Comparison of ENCODE assay signal across 8 mouse cellular contexts in genomic region chr3:152106225-152107148, GRCm38 (mm10). TPM values are rescaled to one million over a fixed set of nuclear protein-coding genes. Genes with fewer than 3 reads are reported as not detected.
DNase-seq lines count a peak whose midpoint lies in the region; ATAC-seq and TF ChIP-seq lines count a peak whose summit lies in the region.

No protein-coding gene starts in this region.

- DNase-seq in lung, postnatal 0 days (ENCODE audit: low spot score): no peak
- no peak for DNase-seq in lung, postnatal 14 days
- DNase-seq in embryonic facial prominence, embryonic 10.5 days (ENCODE audit: low spot score): peak; percentile 45
- DNase-seq in liver, embryonic 14.5 days (ENCODE audit: low read depth in 3 of 3, low spot score in 3 of 3): no peak
- DNase-seq in spleen, postnatal 4 days (ENCODE audit: low spot score in 2 of 2): no peak
- no peak for DNase-seq in adrenal gland, adult 18-20 months (ENCODE audit: low spot score in 2 of 2)

- 5% methylated on average over 28 of the region's 28 CpGs for WGBS in lung, postnatal 0 days
- 2% methylated on average over 28 of the region's 28 CpGs for WGBS in embryonic facial prominence, embryonic 10.5 days
- under 1% methylated on average over 28 of the region's 28 CpGs for WGBS in hindbrain, embryonic 16.5 days
- WGBS in liver, embryonic 14.5 days (ENCODE audit: insufficient replicate concordance): 8% methylated on average over 28 of the region's 28 CpGs
- WGBS in small intestine, adult 2 months: 63% methylated on average over 28 of the region's 28 CpGs

- H3K27me3 ChIP-seq in lung, postnatal 0 days (replicated peaks; ENCODE audit: insufficient read depth, low read length): 0 out of 2 replicates have a peak, but pooled peaks cover 5% of the 10 kb centered on the region
- H3K27me3 ChIP-seq in embryonic facial prominence, embryonic 10.5 days (replicated peaks; ENCODE audit: low read depth, poor library complexity, severe bottlenecking): peaks cover 44% of the 10 kb centered on the region
- H3K27me3 ChIP-seq in hindbrain, embryonic 16.5 days (replicated peaks; ENCODE audit: control insufficient read depth, insufficient read depth, low read length): no peaks in the 10 kb centered on the region
- H3K27me3 ChIP-seq in liver, embryonic 14.5 days (ENCODE audit: control insufficient read depth, insufficient read depth, low read length): peaks cover 29% of the 10 kb centered on the region
- no peaks in the 10 kb centered on the region for H3K27me3 ChIP-seq in small intestine, adult 2 months (ENCODE audit: control insufficient read depth, insufficient read depth, low read length)

- 0 out of 2 replicates have a peak, but pooled peaks have one; percentile 4 for ATAC-seq in lung, postnatal 0 days
- peak; percentile 65 for ATAC-seq in hindbrain, embryonic 16.5 days
- no peak for ATAC-seq in liver, embryonic 14.5 days (ENCODE audit: insufficient read depth)

- TF ChIP-seq EP300 in lung, postnatal 0 days (IDR thresholded peaks at IDR 0.05): no peak
- no peak for TF ChIP-seq EP300 in liver, embryonic 14.5 days (IDR thresholded peaks at IDR 0.05; ENCODE audit: low read depth)

- H3K27ac ChIP-seq in lung, postnatal 0 days (ENCODE audit: low read length): no peak overlapping the region
- H3K27ac ChIP-seq in embryonic facial prominence, embryonic 10.5 days (replicated peaks): no peak overlapping the region
- H3K27ac ChIP-seq in hindbrain, embryonic 16.5 days (ENCODE audit: low read depth, low read length): peak overlapping the region; percentile 75
- H3K27ac ChIP-seq in liver, embryonic 14.5 days: no peak overlapping the region
- no peak overlapping the region for H3K27ac ChIP-seq in small intestine, adult 2 months (ENCODE audit: insufficient read depth, low read depth, low read length)

- H3K4me1 ChIP-seq in lung, postnatal 0 days (ENCODE audit: insufficient read depth, low read depth, low read length): peaks cover 10% of the 10 kb centered on the region; the same call in 1 of the 2 replicates
- H3K4me1 ChIP-seq in embryonic facial prominence, embryonic 10.5 days: peaks cover 62% of the 10 kb centered on the region
- H3K4me1 ChIP-seq in hindbrain, embryonic 16.5 days (ENCODE audit: control insufficient read depth, insufficient read depth, low read depth, low read length): peaks cover 19% of the 10 kb centered on the region
- peaks cover 0 to 9% of the 10 kb centered on the region in 2 experiments; a peak in 2 of 4 replicates for H3K4me1 ChIP-seq in liver, embryonic 14.5 days (replicated peaks; ENCODE audit: control insufficient read depth in 2 of 2, insufficient read depth in 2 of 2, low read length in 1 of 2)
- no peaks in the 10 kb centered on the region for H3K4me1 ChIP-seq in small intestine, adult 2 months (ENCODE audit: control insufficient read depth, insufficient read depth, insufficient read length, low read length)

- TF ChIP-seq CTCF in lung, postnatal 0 days (IDR thresholded peaks at IDR 0.05): no peak
- no peak for TF ChIP-seq CTCF in liver, embryonic 14.5 days (IDR thresholded peaks at IDR 0.05; ENCODE audit: low read depth)
- TF ChIP-seq CTCF in small intestine, adult 2 months (IDR thresholded peaks at IDR 0.05; ENCODE audit: extremely low read depth, insufficient read length, insufficient replicate concordance, low read depth, low read length): no peak

- TF ChIP-seq POLR2A in small intestine, adult 2 months (IDR thresholded peaks at IDR 0.05; ENCODE audit: low read depth, low read length): no peak

- H3K36me3 ChIP-seq in lung, postnatal 0 days (ENCODE audit: insufficient read depth, low read length): no peaks in the 10 kb centered on the region
- no peaks in the 10 kb centered on the region for H3K36me3 ChIP-seq in embryonic facial prominence, embryonic 10.5 days (replicated peaks)
- H3K36me3 ChIP-seq in hindbrain, embryonic 16.5 days (ENCODE audit: control insufficient read depth, insufficient read depth, low read length): no peaks in the 10 kb centered on the region
- no peaks in the 10 kb centered on the region for H3K36me3 ChIP-seq in liver, embryonic 14.5 days (replicated peaks; ENCODE audit: control insufficient read depth, insufficient read depth, low read depth)
- peaks cover 21% of the 10 kb centered on the region for H3K36me3 ChIP-seq in small intestine, adult 2 months (ENCODE audit: control insufficient read depth, insufficient read depth, low read length)

- H3K4me2 ChIP-seq in lung, postnatal 0 days (replicated peaks; ENCODE audit: low read depth, low read length): peak overlapping the region; percentile 41
- H3K4me2 ChIP-seq in hindbrain, embryonic 16.5 days (ENCODE audit: low read length): peak overlapping the region; percentile 91
- H3K4me2 ChIP-seq in liver, embryonic 14.5 days (ENCODE audit: low read depth): peak overlapping the region; percentile 38

- no peak overlapping the region for H3K9ac ChIP-seq in lung, postnatal 0 days (replicated peaks; ENCODE audit: low read depth)
- peak overlapping the region; percentile 60 for H3K9ac ChIP-seq in hindbrain, embryonic 16.5 days (ENCODE audit: low read depth, low read length)
- no peak overlapping the region for H3K9ac ChIP-seq in liver, embryonic 14.5 days (replicated peaks)

- H3K9me3 ChIP-seq in lung, postnatal 0 days (ENCODE audit: low read length): no peaks in the 10 kb centered on the region
- H3K9me3 ChIP-seq in embryonic facial prominence, embryonic 10.5 days: 0 out of 2 replicates have a peak, but pooled peaks cover under 1% of the 10 kb centered on the region
- no peaks in the 10 kb centered on the region for H3K9me3 ChIP-seq in hindbrain, embryonic 16.5 days (ENCODE audit: control insufficient read depth, low read length)
- no peaks in the 10 kb centered on the region for H3K9me3 ChIP-seq in liver, embryonic 14.5 days (ENCODE audit: control insufficient read depth, low read length)

- 0 out of 2 replicates have a peak overlapping the region, but pooled peaks have one; percentile 2 for H3K4me3 ChIP-seq in lung, postnatal 0 days (ENCODE audit: low read depth, low read length)
- H3K4me3 ChIP-seq in embryonic facial prominence, embryonic 10.5 days: peak overlapping the region; percentile 55
- peak overlapping the region; percentile 47 for H3K4me3 ChIP-seq in hindbrain, embryonic 16.5 days (ENCODE audit: low read length)
- H3K4me3 ChIP-seq in liver, embryonic 14.5 days (ENCODE audit: insufficient read depth in 1 of 2, low read depth in 2 of 2, low read length in 2 of 2): no peak overlapping the region
- peak overlapping the region; percentile 19 for H3K4me3 ChIP-seq in small intestine, adult 2 months (ENCODE audit: low read depth, low read length)

RNA-seq across cellular contexts. Expression of gene Gipc2, which starts 59.5 kb away (rescaled TPM):
- 86.3 and 107 TPM in 2 replicates for polyA plus RNA-seq in lung, postnatal 0 days (2015; fragmentation: Nextera tagmentation; extraction: Ambion mirVana)
- polyA plus RNA-seq in embryonic facial prominence, embryonic 10.5 days (2016; fragmentation: Nextera tagmentation; extraction: Ambion mirVana): 3.6 TPM in 2 replicates
- polyA plus RNA-seq in hindbrain, embryonic 16.5 days (2015; fragmentation: Nextera tagmentation; extraction: Ambion mirVana): 9.7 and 11.9 TPM in 2 replicates
- 5.1 and 7.7 TPM in 2 replicates for polyA plus RNA-seq in liver, embryonic 14.5 days (2012; rRNA removed)
- polyA plus RNA-seq in liver, embryonic 14.5 days (2014; fragmentation: Nextera tagmentation; extraction: Ambion mirVana): 16.9 and 17.8 TPM in 2 replicates
- polyA plus RNA-seq in small intestine, adult 2 months (2012; rRNA removed): 52.0 and 121 TPM in 2 replicates
- under 1 TPM in 1 of 2 experiments, not detected in 1; 0.30 TPM for total RNA-seq in adrenal gland, adult 18-20 months (2021)

Comparison
In these comparisons a context has a peak if more than half of its experiments do, and no peak if none do; other contexts are left out.
1. H3K4me2 ChIP-seq: peak in every context shown above with its lines; median percentile 91 in hindbrain, embryonic 16.5 days; 41 in lung, postnatal 0 days; 38 in liver, embryonic 14.5 days.
2. H3K4me3 ChIP-seq: peak in lung, postnatal 0 days (single experiment), embryonic facial prominence, embryonic 10.5 days (single experiment), hindbrain, embryonic 16.5 days (single experiment) and small intestine, adult 2 months (single experiment); none in liver, embryonic 14.5 days (0 of 2).